Mouse (Mus musculus): Measurements from ENCODE around the gene Cntnap5c.

DNA sequence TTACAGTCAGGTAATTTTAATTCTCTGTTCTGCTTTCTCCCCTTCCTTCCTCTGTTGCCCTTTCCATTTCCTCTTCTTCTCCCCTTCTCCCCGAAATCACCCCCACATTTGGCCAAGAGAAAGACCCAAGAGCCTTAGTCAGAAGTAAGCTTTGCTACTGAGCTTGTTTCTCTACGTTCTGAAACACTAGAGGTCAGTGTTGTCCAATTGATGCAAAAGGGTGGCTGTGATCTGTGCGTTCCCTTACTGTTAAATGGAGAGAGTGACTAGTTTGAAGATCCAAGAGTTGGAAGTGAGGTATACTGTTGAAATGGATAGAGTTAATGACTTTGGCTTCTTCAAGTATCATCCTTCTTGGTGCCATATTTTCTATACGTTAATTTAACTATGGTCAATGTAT, 1.5 kb downstream of the Cntnap5c start:
- TF ChIP-seq CTCF (IDR thresholded peaks at IDR 0.05; ENCODE audit: control insufficient read depth, insufficient read depth, low read length) (no peak), POLR2A (IDR thresholded peaks at IDR 0.05; ENCODE audit: borderline replicate concordance, control insufficient read depth, low read depth, low read length) (no peak)

Data from bone marrow, adult 2 months (tissue).